Mouse (Mus musculus): ENCODE results near the gene Slc9a9.

GRCm38 (mm10) chr9:94815518-94815917 lies 145.8 kb downstream of the Slc9a9 start:
- TF ChIP-seq CTCF (IDR thresholded peaks at IDR 0.05; ENCODE audit: extremely low read depth, insufficient read depth, low read length) (no peak), POLR2A (IDR thresholded peaks at IDR 0.05; ENCODE audit: extremely low read depth, insufficient read depth, low read length) (no peak)
